Mouse (Mus musculus): Measurements from ENCODE around the gene Arhgef3.
"Not testable (repeated sequence)": the region's sequence is repeated elsewhere in the genome, so short reads cannot be mapped to it uniquely, and the experiment has no call there.

The Arhgef3 gene

GRCm38 (mm10) chr14:27196980-27197379, 82.3 kb downstream of the Arhgef3 start:
- DNase-seq (ENCODE audit: low read depth), result no peak

- no peak for DNase-seq (ENCODE audit: low read depth)
Measured at GRCm38 (mm10) chr14:27198490-27199089, 83.9 kb downstream of the Arhgef3 start.

GRCm38 (mm10) chr14:27199119-27199518, 84.4 kb downstream of the Arhgef3 start:
- DNase-seq (ENCODE audit: low read depth), result no peak

- no peak for DNase-seq (ENCODE audit: low read depth)
Measured at GRCm38 (mm10) chr14:27199870-27200269, 85.2 kb downstream of the Arhgef3 start.

- no peak for DNase-seq (ENCODE audit: low read depth)
Measured at GRCm38 (mm10) chr14:27200743-27201576, 86.3 kb downstream of the Arhgef3 start.

GRCm38 (mm10) chr14:27201824-27202223, 87.1 kb downstream of the Arhgef3 start:
- no peak for DNase-seq (ENCODE audit: low read depth)

GRCm38 (mm10) chr14:27204704-27205103, 90.0 kb downstream of the Arhgef3 start:
- DNase-seq (ENCODE audit: low read depth), result no peak

GRCm38 (mm10) chr14:27206443-27206842, 91.7 kb downstream of the Arhgef3 start:
- no peak for DNase-seq (ENCODE audit: low read depth)

- DNase-seq (ENCODE audit: low read depth), result no peak
Measured at GRCm38 (mm10) chr14:27209542-27209941, 94.8 kb downstream of the Arhgef3 start.

- not testable (repeated sequence) for DNase-seq (ENCODE audit: low read depth)
Measured at GRCm38 (mm10) chr14:27210801-27211200, 96.1 kb downstream of the Arhgef3 start.

GRCm38 (mm10) chr14:27211743-27212445, 97.2 kb downstream of the Arhgef3 start:
- DNase-seq (ENCODE audit: low read depth), result no peak

GRCm38 (mm10) chr14:27214232-27214631, 99.5 kb downstream of the Arhgef3 start:
- DNase-seq (ENCODE audit: low read depth), result no peak

GRCm38 (mm10) chr14:27219668-27220067, 105.0 kb downstream of the Arhgef3 start:
- DNase-seq (ENCODE audit: low read depth), result no peak

GRCm38 (mm10) chr14:27220297-27220696, 105.6 kb downstream of the Arhgef3 start:
- no peak for DNase-seq (ENCODE audit: low read depth)

- no peak for DNase-seq (ENCODE audit: low read depth)
Measured at GRCm38 (mm10) chr14:27224636-27225035, 109.9 kb downstream of the Arhgef3 start.

- no peak for DNase-seq (ENCODE audit: low read depth)
Measured at GRCm38 (mm10) chr14:27226288-27226687, 111.6 kb downstream of the Arhgef3 start.

- no peak for DNase-seq (ENCODE audit: low read depth)
Measured at GRCm38 (mm10) chr14:27228288-27228687, 113.6 kb downstream of the Arhgef3 start.

GRCm38 (mm10) chr14:27228941-27229371, 114.3 kb downstream of the Arhgef3 start:
- DNase-seq (ENCODE audit: low read depth), result no peak

GRCm38 (mm10) chr14:27229441-27230147, 114.9 kb downstream of the Arhgef3 start:
- no peak for DNase-seq (ENCODE audit: low read depth)

GRCm38 (mm10) chr14:27230262-27231022, 115.7 kb downstream of the Arhgef3 start:
- DNase-seq (ENCODE audit: low read depth), result no peak

GRCm38 (mm10) chr14:27231506-27231905, 116.8 kb downstream of the Arhgef3 start:
- no peak for DNase-seq (ENCODE audit: low read depth)

All from NIH3T3 (cell line).